Mouse (Mus musculus) myocyte (in vitro differentiated cells): ENCODE results near the gene Fkbp9.

Experiments used
- E2F4 ChIP-seq: IDR thresholded peaks from one replicate; pipeline ENCODE4 v1.6.1; 2011; ENCODE audit warnings: mild to moderate bottlenecking, control low read depth, moderate library complexity; ENCODE audit not compliant: insufficient read depth
- MAX ChIP-seq: IDR thresholded peaks from one replicate; pipeline ENCODE4 v1.6.1; 2011; ENCODE audit warnings: low read depth, mild to moderate bottlenecking, control low read depth
- MYOD1 ChIP-seq, 3 experiments: IDR thresholded peaks; one replicate each; pipeline ENCODE4 v1.6.1; 2011; ENCODE audit warnings: control low read depth in 2 of 3, low read depth in 2 of 3, mild to moderate bottlenecking in 2 of 3, moderate library complexity in 1 of 3; ENCODE audit not compliant: insufficient read length in 2 of 3, control insufficient read depth in 1 of 3
- POLR2AphosphoS2 ChIP-seq: IDR thresholded peaks from one replicate; pipeline ENCODE4 v1.6.1; 2011; ENCODE audit warnings: low read depth, control low read depth; ENCODE audit not compliant: insufficient read length
- SRF ChIP-seq: IDR thresholded peaks from one replicate; pipeline ENCODE4 v1.6.1; 2011; ENCODE audit warnings: low read depth; ENCODE audit not compliant: control insufficient read depth, insufficient read length
- TCF12 ChIP-seq: IDR thresholded peaks from one replicate; pipeline ENCODE4 v1.6.1; 2011; ENCODE audit warnings: mild to moderate bottlenecking, control low read depth; ENCODE audit not compliant: poor library complexity, insufficient read depth, severe bottlenecking
- USF1 ChIP-seq: IDR thresholded peaks from one replicate; pipeline ENCODE4 v1.6.1; 2011; ENCODE audit warnings: low read depth, mild to moderate bottlenecking, control low read depth, moderate library complexity

DNA sequence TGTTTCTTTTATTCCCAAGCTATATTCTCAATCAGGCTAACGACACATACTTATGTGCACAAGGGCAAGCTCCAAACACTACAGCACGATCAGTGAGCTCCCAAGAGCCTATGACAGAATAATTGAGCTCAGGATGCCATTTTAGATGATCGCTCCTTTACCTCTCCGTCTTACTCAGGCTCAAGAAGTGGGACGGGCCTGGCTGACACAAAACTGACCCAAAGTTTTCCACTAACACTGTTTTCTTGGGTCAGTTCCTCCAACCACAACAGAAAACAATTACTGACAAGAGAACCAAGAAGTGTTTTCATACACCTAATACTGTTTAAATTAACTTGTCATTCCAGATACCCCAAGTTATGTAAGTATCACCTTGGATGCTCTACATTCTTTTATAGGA, 37.0 kb upstream of the Fkbp9 start:
- TF ChIP-seq MAX: no peak
- no peak for TF ChIP-seq TCF12
- no peak for TF ChIP-seq USF1
- TF ChIP-seq POLR2AphosphoS2: no peak
- no peak for TF ChIP-seq E2F4
- no peak for TF ChIP-seq MYOD1 (IDR thresholded peaks at IDR 0.05; ENCODE audit: control insufficient read depth in 1 of 3, insufficient read length in 2 of 3, low read depth in 2 of 3)
- TF ChIP-seq SRF: no peak
